Mouse (Mus musculus): ENCODE data around the gene Tal1.

- TF ChIP-seq CTCF (IDR thresholded peaks at IDR 0.05) = no peak
- TF ChIP-seq EP300 (IDR thresholded peaks at IDR 0.05; ENCODE audit: insufficient read depth, low read depth, low read length) = peak; percentile 57; the same call in 1 of the 2 replicates
- peak; percentile 56 for TF ChIP-seq POLR2A (IDR thresholded peaks at IDR 0.05; ENCODE audit: insufficient read depth, low read depth, low read length)
These were observed 19.1 kb downstream of the Tal1 start for GRCm38 (mm10) chr4:115075204-115075915.

All from heart, adult 2 months (tissue).